Mouse (Mus musculus): ENCODE measurements around the gene Ncdn.

DNA sequence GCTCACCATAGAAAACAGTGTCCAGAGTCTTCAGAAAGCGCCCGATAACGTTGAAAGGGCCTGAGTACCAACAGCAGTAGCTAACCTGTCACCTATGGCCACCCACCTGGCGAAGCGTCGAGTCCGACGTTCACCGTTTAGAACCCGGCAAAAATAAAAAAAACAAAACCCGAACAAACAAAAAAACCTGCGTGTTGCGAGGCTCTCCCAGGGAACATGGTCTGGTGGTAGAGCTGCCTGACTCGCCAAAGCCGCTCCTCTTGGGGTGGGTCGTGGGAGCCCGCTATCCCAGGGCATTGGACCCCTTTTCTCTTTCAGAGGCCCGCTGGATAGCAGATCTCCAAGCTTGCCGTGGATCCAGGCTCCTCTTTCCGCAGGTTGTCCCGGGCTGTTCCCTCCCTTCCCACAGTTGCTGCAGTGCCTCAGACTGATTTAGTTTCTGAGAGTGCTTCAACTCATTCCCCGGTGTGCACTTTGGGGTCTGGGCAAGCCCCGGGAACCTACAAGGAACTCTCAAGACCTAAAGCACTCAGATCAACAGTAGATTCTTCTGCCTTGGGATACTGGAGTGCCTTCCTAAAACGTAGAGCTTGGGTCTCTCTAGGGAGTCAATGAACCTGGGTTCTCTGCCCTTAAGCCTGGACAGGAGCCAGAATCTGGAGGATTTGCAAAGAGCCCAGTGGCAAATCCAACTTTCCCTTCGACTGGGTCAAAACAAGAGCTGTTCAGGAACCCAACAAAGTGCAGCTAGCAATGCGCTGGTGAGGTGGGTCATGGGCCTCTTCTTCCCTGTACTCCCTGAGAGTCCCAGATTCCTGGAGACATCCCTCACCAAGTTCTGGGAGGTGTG lies 20.5 kb downstream of the Ncdn start:
- TF ChIP-seq MEF2A (IDR thresholded peaks at IDR 0.05; ENCODE audit: extremely low read depth, insufficient replicate concordance, low read depth, low read length, poor library complexity, severe bottlenecking) (no peak), TCF12 (IDR thresholded peaks at IDR 0.05; ENCODE audit: low read depth, low read length) (no peak), GATA1 (IDR thresholded peaks at IDR 0.05; ENCODE audit: low read depth, low read length) (no peak), GABPA (IDR thresholded peaks at IDR 0.05; ENCODE audit: low read depth, low read length) (no peak), CTCF (IDR thresholded peaks at IDR 0.05 in 2 of 3, conservative IDR thresholded peaks at IDR 0.05 in 1 of 3; ENCODE audit: control insufficient read depth in 1 of 3, insufficient read depth in 1 of 3, low read depth in 2 of 3, low read length in 3 of 3, poor library complexity in 1 of 3, severe bottlenecking in 1 of 3) (no peak), POLR2A (IDR thresholded peaks at IDR 0.05; ENCODE audit: control insufficient read depth in 1 of 2, insufficient read depth in 1 of 2, low read depth in 1 of 2, low read length in 2 of 2, poor library complexity in 1 of 2) (no peak), RCOR1 (IDR thresholded peaks at IDR 0.05; ENCODE audit: low read depth, low read length) (no peak), POLR2AphosphoS2 (IDR thresholded peaks at IDR 0.05; ENCODE audit: low read length) (no peak), NRF1 (IDR thresholded peaks at IDR 0.05; ENCODE audit: insufficient read depth, low read depth, low read length, poor library complexity, severe bottlenecking) (no peak), USF1 (IDR thresholded peaks at IDR 0.05; ENCODE audit: low read depth, low read length) (no peak)

Data from MEL (cell line).